Mouse (Mus musculus) urinary bladder, adult 18-20 months (tissue): ENCODE measurements around the gene Pla2g2c.
A peak's percentile ranks its signal among the peaks of the same experiment; 100 is the strongest.

Experiments
- DNase-seq, 2 experiments: peaks; one replicate each; pipeline ENCODE4 v3.0.0; 2022; ENCODE audit warnings: low spot score in 2 of 2, mixed read lengths in 2 of 2

Gene Pla2g2c

GRCm38 (mm10) chr4:138748369-138749072 lies 23.9 kb downstream of the Pla2g2c start:
- DNase-seq, result peak in 1 of 2 experiments; percentile 15

GRCm38 (mm10) chr4:138752603-138753002 lies 28.0 kb downstream of the Pla2g2c start:
- DNase-seq, result no peak

- DNase-seq, result no peak
These were observed 29.0 kb downstream of the Pla2g2c start for GRCm38 (mm10) chr4:138753608-138754007.

GRCm38 (mm10) chr4:138754432-138754831 lies 29.8 kb downstream of the Pla2g2c start:
- DNase-seq, result no peak

- no peak for DNase-seq
These were observed 30.8 kb downstream of the Pla2g2c start for GRCm38 (mm10) chr4:138755439-138755838.

- no peak for DNase-seq
These were observed 31.4 kb downstream of the Pla2g2c start for GRCm38 (mm10) chr4:138755983-138756382.

GRCm38 (mm10) chr4:138757416-138757815 lies 32.8 kb downstream of the Pla2g2c start, which contains the start of gene Pla2g2f:
Gene Pla2g2f, minus strand, starts transcription at chr4:138757626.
- DNase-seq, result no peak

GRCm38 (mm10) chr4:138762266-138762665 lies 37.7 kb downstream of the Pla2g2c start:
- DNase-seq, result no peak

GRCm38 (mm10) chr4:138771970-138772369 lies 47.4 kb downstream of the Pla2g2c start:
- no peak for DNase-seq

- DNase-seq, result no peak
These were observed 47.8 kb downstream of the Pla2g2c start for GRCm38 (mm10) chr4:138772386-138772785.

GRCm38 (mm10) chr4:138775435-138775834 lies 50.8 kb downstream of the Pla2g2c start, which contains the start of gene Pla2g2d:
Gene Pla2g2d, plus strand, starts transcription at chr4:138775735.
- no peak for DNase-seq

- DNase-seq, result no peak
These were observed 53.1 kb downstream of the Pla2g2c start for GRCm38 (mm10) chr4:138777417-138778407.

GRCm38 (mm10) chr4:138780300-138780699 lies 55.7 kb downstream of the Pla2g2c start:
- no peak for DNase-seq

GRCm38 (mm10) chr4:138782098-138782497 lies 57.5 kb downstream of the Pla2g2c start:
- no peak for DNase-seq

- DNase-seq, result no peak
These were observed 61.1 kb downstream of the Pla2g2c start for GRCm38 (mm10) chr4:138785721-138786120.

- no peak for DNase-seq
These were observed 61.5 kb downstream of the Pla2g2c start for GRCm38 (mm10) chr4:138786141-138786540.

- DNase-seq, result no peak
These were observed 63.8 kb downstream of the Pla2g2c start for GRCm38 (mm10) chr4:138788381-138788780.

GRCm38 (mm10) chr4:138791452-138791851 lies 66.9 kb downstream of the Pla2g2c start:
- no peak for DNase-seq

- peak; percentile 21 to 52 for DNase-seq
These were observed 68.0 kb downstream of the Pla2g2c start for GRCm38 (mm10) chr4:138792599-138792998.

- no peak for DNase-seq
These were observed 68.7 kb downstream of the Pla2g2c start for GRCm38 (mm10) chr4:138793276-138793675.

GRCm38 (mm10) chr4:138794344-138794743 lies 69.8 kb downstream of the Pla2g2c start:
- DNase-seq, result no peak
